Mouse (Mus musculus): Measurements from ENCODE around the gene Elf4. TPM values are rescaled to one million over a fixed set of nuclear protein-coding genes. Genes with fewer than 3 reads are reported as not detected.

Gene Elf4
- total RNA-seq, 2 experiments from 2014 or later, result 0.87 to 1.2 TPM

GRCm38 (mm10) chrX:48409611-48410387 is 53.1 kb downstream of the Elf4 start:
- DNase-seq (ENCODE audit: low spot score in 2 of 2), result peak; percentile 57 to 83
- intact Hi-C loops (cut with DNase I), result loop anchor here (10.0 kb wide), 1 partner anchor 415 kb away; no protein-coding TSS in a partner anchor

- no peak for DNase-seq (ENCODE audit: low spot score in 2 of 2)
- intact Hi-C loops (cut with DNase I), result no loop called here
These were observed 57.8 kb downstream of the Elf4 start for GRCm38 (mm10) chrX:48405141-48405540.

- intact Hi-C loops (cut with DNase I), result no loop called here
These were observed 62.9 kb downstream of the Elf4 start for GRCm38 (mm10) chrX:48399994-48400393.

GRCm38 (mm10) chrX:48389380-48389779 is 73.6 kb downstream of the Elf4 start:
- no peak for DNase-seq (ENCODE audit: low spot score in 2 of 2)
- intact Hi-C loops (cut with DNase I), result no loop called here

More at GRCm38 (mm10) chrX:48399994-48400393, 62.9 kb downstream of the Elf4 start:
- DNase-seq (ENCODE audit: low spot score in 2 of 2), result no peak

GRCm38 (mm10) chrX:48385927-48386326 is 77.0 kb downstream of the Elf4 start:
- intact Hi-C loops (cut with DNase I), result no loop called here
- DNase-seq (ENCODE audit: low spot score in 2 of 2), result no peak

- intact Hi-C loops (cut with DNase I), result loop anchor here (5.0 kb wide), 1 partner anchor 96 kb away; no protein-coding TSS in a partner anchor
- DNase-seq (ENCODE audit: low spot score in 2 of 2), result peak in 1 of 2 experiments; percentile 37
These were observed 79.3 kb downstream of the Elf4 start for GRCm38 (mm10) chrX:48383643-48384042.

- intact Hi-C loops (cut with DNase I), result no loop called here
- DNase-seq (ENCODE audit: low spot score in 2 of 2), result no peak
These were observed 95.1 kb downstream of the Elf4 start for GRCm38 (mm10) chrX:48367841-48368240.

- no peak for DNase-seq (ENCODE audit: low spot score in 2 of 2)
- intact Hi-C loops (cut with DNase I), result no loop called here
These were observed 96.9 kb downstream of the Elf4 start for GRCm38 (mm10) chrX:48365836-48366577.

Other genes with a start within 250 kb of the Elf4 start
- gene Utp14a, start 206.3 kb downstream of the Elf4 start, total RNA-seq (2021), result 10 to 100 TPM; 14.9 to 15.9 TPM
- 10 to 100 TPM; 18.0 to 19.3 TPM for gene Bcorl1, start 121.8 kb downstream of the Elf4 start, total RNA-seq (2021)
- gene Aifm1, start 50.4 kb upstream of the Elf4 start, total RNA-seq (2021), result 10 to 100 TPM; 28.8 to 31.8 TPM
- 10 to 100 TPM; 32.7 to 35.0 TPM for gene Rab33a, start 56.2 kb upstream of the Elf4 start, total RNA-seq (2021)
- 10 to 100 TPM; 20.6 to 21.8 TPM for gene Zfp280c, start 131.4 kb upstream of the Elf4 start, total RNA-seq (2021)
- 10 to 100 TPM; 49.8 to 53.4 TPM for gene Slc25a14, start 160.3 kb upstream of the Elf4 start, total RNA-seq (2021)
- gene Gpr119, start 211.3 kb upstream of the Elf4 start, total RNA-seq (2021), result not detected
- 1 to 10 TPM; 4.8 TPM for gene Rbmx2, start 231.9 kb upstream of the Elf4 start, total RNA-seq (2021)

Data from left cerebral cortex, postnatal 14 days (tissue).